Mouse (Mus musculus): Measurements from ENCODE around the gene Hk3. TPM values are rescaled to one million over a fixed set of nuclear protein-coding genes. Genes with fewer than 3 reads are reported as not detected.

Gene Hk3
- 1.0 and 1.5 TPM in 2 replicates for polyA plus RNA-seq (2012; rRNA removed)

GRCm38 (mm10) chr13:55021194-55021779 lies at the start of gene Hk3:
Gene Hk3 (minus strand): TSS chr13:55021385.

Other genes starting within 250 kb of the Hk3 start
- not detected in 2 replicates for gene Eif4e1b, start 237.4 kb downstream of the Hk3 start, polyA plus RNA-seq (2012; rRNA removed)
- 8.4 and 10.4 TPM in 2 replicates for gene Tspan17, start 232.0 kb downstream of the Hk3 start, polyA plus RNA-seq (2012; rRNA removed)
- gene Unc5a, start 72.0 kb downstream of the Hk3 start, polyA plus RNA-seq (2012; rRNA removed), result 3.1 and 5.1 TPM in 2 replicates
- 30.2 and 37.4 TPM in 2 replicates for gene Uimc1, start 78.9 kb upstream of the Hk3 start, polyA plus RNA-seq (2012; rRNA removed)
- gene Zfp346, start 83.9 kb upstream of the Hk3 start, polyA plus RNA-seq (2012; rRNA removed), result 42.7 and 47.3 TPM in 2 replicates
- gene Gm17617, start 112.2 kb upstream of the Hk3 start, polyA plus RNA-seq (2012; rRNA removed), result not detected in 2 replicates
- 1.00 and 6.8 TPM in 2 replicates for gene Fgfr4, start 131.3 kb upstream of the Hk3 start, polyA plus RNA-seq (2012; rRNA removed)
- 51.9 and 60.8 TPM in 2 replicates for gene Nsd1, start 188.4 kb upstream of the Hk3 start, polyA plus RNA-seq (2012; rRNA removed)